18 mouse cellular contexts compared by ENCODE assay signal in genomic region chr10:84687736-84688135, GRCm38 (mm10).
"Had no signal": no experiment of that assay in that cellular context is flagged by ENCODE, and none has a peak within 500 bp of the region (broad histone marks: within the 10 kb centered on the region; RNA-seq: fewer than 3 reads in every experiment).

No protein-coding gene starts in this region.

- H3K27ac ChIP-seq: kidney, postnatal 0 days; layer of hippocampus, adult 2 months; limb, embryonic 10.5 days; limb, embryonic 13.5 days; liver, embryonic 12.5 days; liver, embryonic 15.5 days had no signal

- H3K9ac ChIP-seq: limb, embryonic 13.5 days; liver, embryonic 12.5 days; liver, embryonic 15.5 days; lung, embryonic 15.5 days had no signal

- DNase-seq: kidney, postnatal 25 days; layer of hippocampus, adult 9-11 months; liver; lung, adult 18-20 months; lung, postnatal 10 days; lung, postnatal 36 days; thymus, adult 18-20 months; thymus, postnatal 36 days had no signal

- H3K4me2 ChIP-seq: limb, embryonic 13.5 days; liver, embryonic 12.5 days; liver, embryonic 15.5 days; lung, embryonic 15.5 days; midbrain, embryonic 12.5 days had no signal

- ATAC-seq: liver, embryonic 12.5 days; midbrain, embryonic 16.5 days had no signal

- H3K9me3 ChIP-seq: limb, embryonic 10.5 days; limb, embryonic 13.5 days; liver, embryonic 12.5 days; liver, embryonic 15.5 days; lung, embryonic 15.5 days; megakaryocyte, embryonic 14.5 days; midbrain, embryonic 12.5 days had no signal

- H3K4me1 ChIP-seq: limb, embryonic 10.5 days; limb, embryonic 13.5 days; liver, embryonic 12.5 days; liver, embryonic 15.5 days had no signal

- H3K4me3 ChIP-seq: layer of hippocampus, adult 2 months; limb, embryonic 10.5 days; limb, embryonic 13.5 days; liver, embryonic 12.5 days; liver, embryonic 15.5 days; lung, embryonic 15.5 days; megakaryocyte, embryonic 14.5 days; midbrain, embryonic 12.5 days had no signal

- H3K27me3 ChIP-seq: limb, embryonic 13.5 days; liver, embryonic 12.5 days; liver, embryonic 15.5 days; lung, embryonic 15.5 days; megakaryocyte, embryonic 14.5 days had no signal

- H3K36me3 ChIP-seq: midbrain, embryonic 12.5 days had no signal
